Mouse (Mus musculus): ENCODE results near the gene Dlat. TPM values are rescaled to one million over a fixed set of nuclear protein-coding genes. Genes with fewer than 3 reads are reported as not detected.
A peak's percentile ranks its signal among the peaks of the same experiment; 100 is the strongest.

The Dlat gene
- polyA plus RNA-seq, 1 experiment from 2014 or later = 26.1 TPM

DNA sequence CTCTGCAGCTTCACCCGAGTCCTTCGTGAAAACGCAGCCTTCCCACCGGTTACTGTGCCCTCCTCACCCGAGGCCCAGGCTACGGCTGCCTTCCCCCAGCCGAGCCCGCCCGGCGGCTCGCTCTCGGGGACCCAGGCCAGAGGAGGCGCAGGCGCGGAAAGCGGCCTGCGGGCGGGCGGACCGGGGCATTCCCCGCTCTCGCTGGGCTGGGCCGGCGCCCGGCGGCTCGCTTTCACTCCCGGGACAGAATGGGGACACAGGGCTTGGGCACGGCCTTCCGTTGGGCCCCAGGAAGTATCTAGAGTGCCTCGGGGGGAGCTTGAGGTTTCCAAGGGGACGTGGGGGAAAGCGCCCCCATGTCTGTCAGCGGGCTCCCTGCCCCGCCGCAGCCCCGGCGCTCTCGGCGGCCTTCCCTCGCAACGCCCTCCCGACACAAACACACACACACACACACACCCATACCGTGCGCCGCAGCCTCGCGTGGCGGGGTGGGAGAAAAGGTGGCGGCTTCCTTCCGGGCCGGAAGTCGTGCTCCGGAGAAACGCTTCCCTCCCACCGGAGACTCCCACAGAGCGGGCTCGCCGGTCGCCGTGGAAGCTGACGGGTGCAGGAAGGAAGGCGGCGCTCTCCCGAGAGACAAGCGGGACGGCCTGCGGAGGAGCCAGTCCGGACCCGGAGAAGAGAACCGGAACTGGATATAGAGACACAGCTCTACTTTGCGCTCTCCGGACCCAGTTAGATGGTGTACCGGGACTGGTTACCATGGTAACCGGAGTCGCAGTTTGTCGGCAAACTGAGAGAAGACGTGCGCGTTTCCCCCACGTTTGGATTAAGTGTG, 42.6 kb downstream of the Dlat start, which contains the start of the genes Pih1d2 and Nkapd1:
TSS of gene Pih1d2 (plus strand) at position 556 of the 838 bp plus-strand sequence.
TSS of gene Nkapd1 (minus strand) at position 699 of the 838 bp plus-strand sequence.
- Histone ChIP-seq H3K9me3 (ENCODE audit: low read length) (no peaks in the 10 kb centered on the region), H3K4me2 (ENCODE audit: low read depth, low read length) (peak within 1 kb of the TSS; percentile 94), H3K4me1 (ENCODE audit: insufficient read depth) (peaks cover 11% of the 10 kb centered on the region), H3K36me3 (replicated peaks; ENCODE audit: insufficient read depth, low read length) (peaks cover 28% of the 10 kb centered on the region), H3K27me3 (ENCODE audit: insufficient read depth, low read length) (no peaks in the 10 kb centered on the region), H3K27ac (ENCODE audit: low read depth) (peak within 1 kb of the TSS; percentile 99), H3K9ac (replicated peaks) (peak within 1 kb of the TSS; percentile 99), H3K4me3 (ENCODE audit: low read depth, low read length) (peak within 1 kb of the TSS; percentile 99)
- WGBS (ENCODE audit: insufficient replicate concordance) = under 1% methylated on average over 79 of the region's 81 CpGs
- DNase-seq (peak; percentile 91), ATAC-seq (peak; percentile 93)
- TF ChIP-seq CTCF (IDR thresholded peaks at IDR 0.05; ENCODE audit: low read depth) (peak; percentile 26; the same call in 1 of the 2 replicates), EP300 (IDR thresholded peaks at IDR 0.05; ENCODE audit: low read depth) (no peak)

DNA sequence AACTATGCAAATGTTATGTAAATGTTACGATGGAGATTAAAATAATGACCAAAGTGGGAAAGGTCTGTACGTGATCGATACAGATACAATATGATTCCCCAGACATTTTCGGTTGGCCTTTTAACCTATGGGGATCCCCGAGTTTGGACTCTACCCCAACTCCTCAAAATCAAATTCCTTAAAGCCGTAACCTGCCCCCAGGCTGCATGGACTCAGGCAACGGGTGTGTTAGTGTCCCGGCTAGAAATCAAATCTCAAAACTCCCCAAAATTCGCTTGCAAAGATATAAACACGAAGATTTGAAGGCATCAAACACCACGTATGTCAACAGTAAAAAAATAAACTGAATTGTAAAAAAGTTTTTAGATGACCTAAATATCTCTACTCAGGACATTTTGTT, 43.4 kb downstream of the Dlat start:
- Histone ChIP-seq H3K4me2 (ENCODE audit: low read depth, low read length) (peak overlapping the region; percentile 94), H3K27me3 (ENCODE audit: insufficient read depth, low read length) (no peaks in the 10 kb centered on the region), H3K9ac (replicated peaks) (peak overlapping the region; percentile 99), H3K27ac (ENCODE audit: low read depth) (peak overlapping the region; percentile 99), H3K4me3 (ENCODE audit: low read depth, low read length) (peak overlapping the region; percentile 99), H3K9me3 (ENCODE audit: low read length) (no peaks in the 10 kb centered on the region), H3K4me1 (ENCODE audit: insufficient read depth) (peaks cover 11% of the 10 kb centered on the region), H3K36me3 (replicated peaks; ENCODE audit: insufficient read depth, low read length) (peaks cover 34% of the 10 kb centered on the region)
- TF ChIP-seq EP300 (IDR thresholded peaks at IDR 0.05; ENCODE audit: low read depth) (no peak), CTCF (IDR thresholded peaks at IDR 0.05; ENCODE audit: low read depth) (no peak)
- WGBS (ENCODE audit: insufficient replicate concordance) = 32% methylated on average over 11 of the region's 11 CpGs
- DNase-seq = no peak
- no peak for ATAC-seq

DNA sequence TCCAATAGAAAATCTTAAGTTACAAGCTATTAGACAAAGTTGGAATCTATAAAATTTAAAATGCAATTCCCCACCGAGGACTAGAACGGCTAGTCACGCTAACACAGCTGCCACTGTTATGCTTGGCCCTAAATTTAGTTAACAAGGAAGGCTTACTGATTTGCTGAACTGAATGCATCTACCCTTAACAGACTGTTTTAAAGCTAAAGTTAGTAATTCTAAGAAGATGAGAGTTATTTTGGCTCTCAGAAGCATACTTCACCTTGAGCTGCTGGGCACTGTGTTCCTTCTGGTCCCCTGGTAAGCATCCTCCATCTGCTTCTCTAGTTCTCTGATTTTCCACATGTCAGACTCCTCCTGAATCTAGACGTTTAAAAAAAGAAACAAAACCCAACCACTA, 47.5 kb downstream of the Dlat start:
- H3K9ac ChIP-seq (replicated peaks) = no peak overlapping the region
- peaks cover 9% of the 10 kb centered on the region for H3K4me1 ChIP-seq (ENCODE audit: insufficient read depth)
- no peak overlapping the region for H3K4me2 ChIP-seq (ENCODE audit: low read depth, low read length)
- TF ChIP-seq CTCF (IDR thresholded peaks at IDR 0.05; ENCODE audit: low read depth) (no peak), EP300 (IDR thresholded peaks at IDR 0.05; ENCODE audit: low read depth) (no peak)
- no peaks in the 10 kb centered on the region for H3K9me3 ChIP-seq (ENCODE audit: low read length)
- no peak overlapping the region for H3K4me3 ChIP-seq (ENCODE audit: low read depth, low read length)
- no peaks in the 10 kb centered on the region for H3K27me3 ChIP-seq (ENCODE audit: insufficient read depth, low read length)
- WGBS (ENCODE audit: insufficient replicate concordance) = 84% methylated on average over 4 of the region's 4 CpGs
- DNase-seq = no peak
- no peak overlapping the region for H3K27ac ChIP-seq (ENCODE audit: low read depth)
- ATAC-seq = no peak
- H3K36me3 ChIP-seq (replicated peaks; ENCODE audit: insufficient read depth, low read length) = peaks cover 58% of the 10 kb centered on the region

- H3K27me3 ChIP-seq (ENCODE audit: insufficient read depth, low read length) = no peaks in the 10 kb centered on the region
- H3K9me3 ChIP-seq (ENCODE audit: low read length) = no peaks in the 10 kb centered on the region
- peak overlapping the region; percentile 92 for H3K4me2 ChIP-seq (ENCODE audit: low read depth, low read length)
- peaks cover 33% of the 10 kb centered on the region for H3K36me3 ChIP-seq (replicated peaks; ENCODE audit: insufficient read depth, low read length)
- ATAC-seq = peak; percentile 7; the same call in 1 of the 2 replicates
- H3K4me3 ChIP-seq (ENCODE audit: low read depth, low read length) = peak overlapping the region; percentile 92
- H3K27ac ChIP-seq (ENCODE audit: low read depth) = peak overlapping the region; percentile 86
- 3% methylated on average over 6 of the region's 6 CpGs for WGBS (ENCODE audit: insufficient replicate concordance)
- no peak for DNase-seq
- H3K4me1 ChIP-seq (ENCODE audit: insufficient read depth) = peaks cover 27% of the 10 kb centered on the region
- peak overlapping the region; percentile 93 for H3K9ac ChIP-seq (replicated peaks)
- TF ChIP-seq CTCF (IDR thresholded peaks at IDR 0.05; ENCODE audit: low read depth) (no peak), EP300 (IDR thresholded peaks at IDR 0.05; ENCODE audit: low read depth) (no peak)
These were observed 55.2 kb downstream of the Dlat start for GRCm38 (mm10) chr9:50604338-50604737.

GRCm38 (mm10) chr9:50603998-50604324, 55.6 kb downstream of the Dlat start:
- DNase-seq (no peak), ATAC-seq (peak; percentile 73)
- H3K27ac ChIP-seq (ENCODE audit: low read depth) = peak overlapping the region; percentile 86
- WGBS (ENCODE audit: insufficient replicate concordance) = under 1% methylated on average over 24 of the region's 24 CpGs
- no peak for TF ChIP-seq EP300 (IDR thresholded peaks at IDR 0.05; ENCODE audit: low read depth)
- peak; percentile 51 for TF ChIP-seq CTCF (IDR thresholded peaks at IDR 0.05; ENCODE audit: low read depth)
- H3K4me2 ChIP-seq (ENCODE audit: low read depth, low read length) = peak overlapping the region; percentile 92
- H3K9me3 ChIP-seq (ENCODE audit: low read length) = no peaks in the 10 kb centered on the region
- peak overlapping the region; percentile 93 for H3K9ac ChIP-seq (replicated peaks)
- H3K4me1 ChIP-seq (ENCODE audit: insufficient read depth) = peaks cover 27% of the 10 kb centered on the region
- H3K36me3 ChIP-seq (replicated peaks; ENCODE audit: insufficient read depth, low read length) = peaks cover 33% of the 10 kb centered on the region
- H3K4me3 ChIP-seq (ENCODE audit: low read depth, low read length) = peak overlapping the region; percentile 92
- H3K27me3 ChIP-seq (ENCODE audit: insufficient read depth, low read length) = no peaks in the 10 kb centered on the region

DNA sequence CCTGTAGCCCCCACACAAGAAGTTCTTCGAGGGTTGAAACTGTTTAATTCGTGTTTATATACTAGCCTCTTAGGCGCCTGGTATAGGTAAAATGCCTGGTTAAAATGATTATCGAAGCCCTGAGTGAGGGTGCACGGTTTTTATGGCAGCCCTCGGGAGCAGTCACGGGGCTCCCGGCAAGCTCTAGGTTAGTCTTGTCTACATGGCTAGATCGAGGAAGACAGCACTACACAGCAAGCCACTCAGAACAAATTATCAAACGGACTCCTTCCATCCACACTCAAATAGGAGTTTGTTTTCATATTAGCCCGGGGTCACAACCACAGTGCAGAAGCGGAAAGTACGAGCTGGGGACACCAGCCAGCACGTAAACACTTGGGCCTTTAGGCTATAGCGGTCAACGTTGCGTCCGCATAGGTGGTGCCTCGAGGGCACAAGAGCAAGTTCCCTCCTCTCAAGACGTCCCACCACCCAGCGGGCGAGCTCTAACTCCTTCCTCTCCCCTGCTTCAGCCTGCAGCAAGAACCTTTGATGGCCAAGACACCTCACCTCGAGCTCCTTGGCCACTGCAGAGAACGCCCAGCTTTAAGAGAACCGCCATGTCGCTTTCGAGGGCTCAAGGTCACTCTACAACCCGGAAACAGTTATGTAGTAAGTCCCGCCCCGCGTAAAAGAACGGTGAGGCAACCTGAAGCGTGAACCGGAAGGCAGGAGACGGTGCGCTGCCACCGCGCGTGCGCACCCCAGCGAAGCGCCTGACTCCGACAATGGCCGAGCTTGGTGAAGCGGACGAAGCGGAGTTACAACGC, 56.2 kb downstream of the Dlat start, which contains the start of the genes Sdhd and Timm8b:
TSS of gene Sdhd (minus strand) at position 624 of the 809 bp plus-strand sequence.
TSS of gene Timm8b (plus strand) at position 722 of the 809 bp plus-strand sequence.
- Histone ChIP-seq H3K4me2 (ENCODE audit: low read depth, low read length) (peak within 1 kb of the TSS; percentile 92), H3K36me3 (replicated peaks; ENCODE audit: insufficient read depth, low read length) (peaks cover 34% of the 10 kb centered on the region), H3K9me3 (ENCODE audit: low read length) (no peaks in the 10 kb centered on the region), H3K4me1 (ENCODE audit: insufficient read depth) (peaks cover 27% of the 10 kb centered on the region), H3K4me3 (ENCODE audit: low read depth, low read length) (peak within 1 kb of the TSS; percentile 92), H3K9ac (replicated peaks) (peak within 1 kb of the TSS; percentile 93), H3K27ac (ENCODE audit: low read depth) (peak within 1 kb of the TSS; percentile 86), H3K27me3 (ENCODE audit: insufficient read depth, low read length) (no peaks in the 10 kb centered on the region)
- TF ChIP-seq EP300 (IDR thresholded peaks at IDR 0.05; ENCODE audit: low read depth) (no peak), CTCF (IDR thresholded peaks at IDR 0.05; ENCODE audit: low read depth) (no peak)
- ATAC-seq = peak; percentile 97
- DNase-seq = peak; percentile 93
- WGBS (ENCODE audit: insufficient replicate concordance) = under 1% methylated on average over 48 of the region's 48 CpGs
